In genomic region chr9:75254196-75254955, GRCm38 (mm10) we compare ENCODE assay signal across 8 mouse cellular contexts. TPM values are rescaled to one million over a fixed set of nuclear protein-coding genes. Genes with fewer than 3 reads are reported as not detected.
DNase-seq lines count a peak whose midpoint lies in the region; ATAC-seq and TF ChIP-seq lines count a peak whose summit lies in the region.

No protein-coding gene starts in this region.

- peak; percentile 65 for ATAC-seq in common myeloid progenitor, adult 5-6 weeks (replicated peaks; ENCODE audit: low read depth, poor library complexity, severe bottlenecking)

- H3K4me1 ChIP-seq in bone marrow, adult 2 months (ENCODE audit: control insufficient read depth, insufficient read depth, low read length) = peaks cover 4% of the 10 kb centered on the region

- H3K27ac ChIP-seq in bone marrow, adult 2 months (ENCODE audit: control insufficient read depth, insufficient read depth, low read depth, low read length, poor library complexity) = peak overlapping the region; percentile 27

- TF ChIP-seq CTCF in bone marrow, adult 2 months (IDR thresholded peaks at IDR 0.05; ENCODE audit: control insufficient read depth, insufficient read depth, low read length) = no peak

- H3K4me3 ChIP-seq in bone marrow, adult 2 months (replicated peaks; ENCODE audit: control insufficient read depth, low read depth, low read length) = no peak overlapping the region

- DNase-seq in heart, postnatal 14 days = peak; percentile 52 to 54
- peak; percentile 34 to 66 for DNase-seq in layer of hippocampus, adult 18-20 months (ENCODE audit: low spot score in 2 of 2)
- peak; percentile 36 to 70 for DNase-seq in lung, postnatal 4 days
- peak; percentile 84 to 92 for DNase-seq in right cerebral cortex, postnatal 10 days (ENCODE audit: low spot score in 2 of 2)
- no peak for DNase-seq in embryo, embryonic 9.5 days (ENCODE audit: extremely low spot score)
- no peak for DNase-seq in urinary bladder, adult 18-20 months (ENCODE audit: low spot score in 2 of 2)

- WGBS in bone marrow, adult 2 months = 18% methylated on average over 13 of the region's 13 CpGs

- intact Hi-C loops in heart, postnatal 14 days (cut with DNase I) = no loop called here

- TF ChIP-seq POLR2A in bone marrow, adult 2 months (IDR thresholded peaks at IDR 0.05; ENCODE audit: borderline replicate concordance, control insufficient read depth, low read depth, low read length) = no peak

RNA-seq across cellular contexts. Expression of gene Myo5c, which starts 22.6 kb away (rescaled TPM):
- 1.2 TPM in 1 of 2 replicates, not detected in the other for polyA plus RNA-seq in bone marrow, adult 2 months (2011; ENCODE audit: insufficient read depth, insufficient read length, low replicate concordance, missing spikeins)
- 0.63 and 1.1 TPM in 2 replicates for total RNA-seq in common myeloid progenitor, adult 5-6 weeks (2017)
- 1 to 10 TPM; 5.8 to 6.2 TPM for total RNA-seq in heart, postnatal 14 days (2021)
- total RNA-seq in layer of hippocampus, adult 18-20 months (2021) = under 1 TPM; 0.43 to 0.87 TPM

RNA-seq across cellular contexts. Expression of gene Gnb5, which starts 51.7 kb away (rescaled TPM):
- 5.2 TPM in 1 of 2 replicates, not detected in the other for polyA plus RNA-seq in bone marrow, adult 2 months (2011; ENCODE audit: insufficient read depth, insufficient read length, low replicate concordance, missing spikeins)
- 2.2 and 3.0 TPM in 2 replicates for total RNA-seq in common myeloid progenitor, adult 5-6 weeks (2017)
- total RNA-seq in heart, postnatal 14 days (2021) = 10 to 100 TPM; 28.0 to 29.9 TPM
- total RNA-seq in layer of hippocampus, adult 18-20 months (2021) = 100 to 1,000 TPM; 130 to 135 TPM

Comparison
In these comparisons a context has a peak if more than half of its experiments do, and no peak if none do; other contexts are left out.
1. DNase-seq: peak in heart, postnatal 14 days (2 of 2), layer of hippocampus, adult 18-20 months (2 of 2), lung, postnatal 4 days (2 of 2) and right cerebral cortex, postnatal 10 days (2 of 2); none in embryo, embryonic 9.5 days (single experiment) and urinary bladder, adult 18-20 months (0 of 2).
2. RNA of gene Gnb5, which starts 51.7 kb away (total RNA-seq): 130 to 135 TPM in layer of hippocampus, adult 18-20 months; 28.0 to 29.9 TPM in heart, postnatal 14 days and 2.2 to 3.0 TPM in common myeloid progenitor, adult 5-6 weeks; every median in the first group is over 4 times any median in the second.